Mouse (Mus musculus) ES-E14 (cell line): Measurements from ENCODE around the gene Pnpla2.

Source experiments
- CHD2 ChIP-seq: IDR thresholded peaks from 2 replicates; pipeline ENCODE4 v1.6.1; 2014; ENCODE audit warnings: mild to moderate bottlenecking, low read depth, low read length, inconsistent platforms
- HCFC1 ChIP-seq: IDR thresholded peaks from 2 replicates; pipeline ENCODE4 v1.6.1; 2012; ENCODE audit warnings: low read length, inconsistent platforms, borderline replicate concordance; ENCODE audit not compliant: insufficient read depth
- ZNF384 ChIP-seq: IDR thresholded peaks from 2 replicates; pipeline ENCODE4 v1.6.1; 2012; ENCODE audit warnings: low read depth, low read length, inconsistent platforms

- TF ChIP-seq CHD2 (no peak), ZNF384 (no peak), HCFC1 (no peak)
Measured at GRCm38 (mm10) chr7:141453636-141454035, 1.4 kb upstream of the Pnpla2 start.
